ENCODE assay signal across 21 mouse cellular contexts in genomic region chr4:153344999-153345398, GRCm38 (mm10).
DNase-seq lines count a peak whose midpoint lies in the region; TF ChIP-seq lines count a peak whose summit lies in the region.
"Had no signal": no experiment of that assay in that cellular context is flagged by ENCODE, and none has a peak within 500 bp of the region (broad histone marks: within the 10 kb centered on the region; RNA-seq: fewer than 3 reads in every experiment).

No protein-coding gene starts in this region.

- no peaks in the 10 kb centered on the region for H3K4me1 ChIP-seq in cerebellum, adult 2 months (ENCODE audit: control insufficient read depth, insufficient read depth, low read length)
- no peaks in the 10 kb centered on the region for H3K4me1 ChIP-seq in liver, adult 2 months (ENCODE audit: control insufficient read depth, insufficient read depth, low read length)
- peaks cover 58% of the 10 kb centered on the region for H3K4me1 ChIP-seq in E14TG2a.4 (replicated peaks; ENCODE audit: low read depth, low read length)
- H3K4me1 ChIP-seq: embryonic facial prominence, embryonic 15.5 days; heart, embryonic 13.5 days had no signal

- no peak overlapping the region for H3K27ac ChIP-seq in cerebellum, adult 2 months (ENCODE audit: insufficient read depth, low read length)
- no peak overlapping the region for H3K27ac ChIP-seq in liver, adult 2 months (replicated peaks; ENCODE audit: insufficient read depth, low read depth, low read length)
- H3K27ac ChIP-seq: embryonic facial prominence, embryonic 15.5 days; forebrain, embryonic 15.5 days; heart, embryonic 13.5 days; hindbrain, embryonic 13.5 days; limb, embryonic 12.5 days; macrophage had no signal

- DNase-seq in cerebellum, adult 2 months: no peak
- DNase-seq in cerebellum, postnatal 36 days: no peak
- DNase-seq in liver, adult 2 months (ENCODE audit: extremely low read depth, low read depth, low spot score): no peak
- DNase-seq in liver: no peak
- no peak for DNase-seq in brain, embryonic 14.5 days (ENCODE audit: low read depth)
- no peak for DNase-seq in gastrocnemius, postnatal 10 days
- DNase-seq: adrenal gland, postnatal 10 days; cerebellum, adult 8-10 months; gastrocnemius, postnatal 25 days; heart, adult 18-20 months; kidney, adult 8-10 months; kidney, postnatal 25 days; thymus, postnatal 25 days had no signal

- no peak overlapping the region for H3K9ac ChIP-seq in liver, adult 2 months (ENCODE audit: low read depth, low read length)
- H3K9ac ChIP-seq: embryonic facial prominence, embryonic 15.5 days; forebrain, embryonic 15.5 days; heart, embryonic 13.5 days; hindbrain, embryonic 13.5 days; limb, embryonic 12.5 days had no signal

- no peaks in the 10 kb centered on the region for H3K9me3 ChIP-seq in E14TG2a.4 (ENCODE audit: low read length)
- H3K9me3 ChIP-seq: embryonic facial prominence, embryonic 15.5 days; forebrain, embryonic 15.5 days; heart, embryonic 13.5 days; hindbrain, embryonic 13.5 days had no signal

- H3K36me3 ChIP-seq in liver, adult 2 months (ENCODE audit: control insufficient read depth, insufficient read depth, low read length): no peaks in the 10 kb centered on the region
- no peaks in the 10 kb centered on the region for H3K36me3 ChIP-seq in E14TG2a.4 (ENCODE audit: insufficient read depth, low read length)
- H3K36me3 ChIP-seq: embryonic facial prominence, embryonic 15.5 days; forebrain, embryonic 15.5 days; heart, embryonic 13.5 days; hindbrain, embryonic 13.5 days; limb, embryonic 12.5 days had no signal

- no peak overlapping the region for H3K4me3 ChIP-seq in cerebellum, adult 2 months (replicated peaks; ENCODE audit: insufficient read depth, low read depth, low read length)
- H3K4me3 ChIP-seq in liver, adult 2 months (ENCODE audit: insufficient read depth, low read depth, low read length): no peak overlapping the region
- no peak overlapping the region for H3K4me3 ChIP-seq in E14TG2a.4 (replicated peaks; ENCODE audit: low read length)
- H3K4me3 ChIP-seq: embryonic facial prominence, embryonic 15.5 days; forebrain, embryonic 15.5 days; heart, embryonic 13.5 days; hindbrain, embryonic 13.5 days; limb, embryonic 12.5 days had no signal

- 96% methylated on average over 3 of the region's 3 CpGs for WGBS in cerebellum, adult 2 months
- WGBS in liver, adult 2 months: 93% methylated on average over 3 of the region's 3 CpGs

- peak; percentile 15; the same call in 1 of the 2 replicates for TF ChIP-seq CTCF in cerebellum, adult 2 months (IDR thresholded peaks at IDR 0.05; ENCODE audit: borderline replicate concordance, insufficient read depth, low read depth, low read length)
- peak; percentile 22; the same call in 1 of the 2 replicates for TF ChIP-seq CTCF in liver, adult 2 months (IDR thresholded peaks at IDR 0.05; ENCODE audit: low read depth, low read length)
- TF ChIP-seq CTCF in E14TG2a.4 (conservative IDR thresholded peaks at IDR 0.05; ENCODE audit: low read length): peak; percentile 31
- TF ChIP-seq CTCF in brain, embryonic 14.5 days (IDR thresholded peaks at IDR 0.05; ENCODE audit: borderline replicate concordance, extremely low read depth, insufficient read depth, insufficient read length): peak; percentile 27; the same call in 1 of the 2 replicates

- no peaks in the 10 kb centered on the region; the same call in 1 of the 2 replicates for H3K27me3 ChIP-seq in cerebellum, adult 2 months (ENCODE audit: control insufficient read depth, insufficient read depth, low read length)
- no peaks in the 10 kb centered on the region; the same call in 1 of the 2 replicates for H3K27me3 ChIP-seq in liver, adult 2 months (ENCODE audit: control insufficient read depth, insufficient read depth, low read length)
- no peaks in the 10 kb centered on the region for H3K27me3 ChIP-seq in E14TG2a.4 (ENCODE audit: insufficient read depth, low read length)
- H3K27me3 ChIP-seq: embryonic facial prominence, embryonic 15.5 days; forebrain, embryonic 15.5 days; heart, embryonic 13.5 days; hindbrain, embryonic 13.5 days; limb, embryonic 12.5 days; Patski had no signal

- no peak for TF ChIP-seq POLR2A in cerebellum, adult 2 months (IDR thresholded peaks at IDR 0.05; ENCODE audit: borderline replicate concordance, insufficient read depth, low read length)
- no peak for TF ChIP-seq POLR2A in liver, adult 2 months (IDR thresholded peaks at IDR 0.05; ENCODE audit: extremely low read depth, insufficient read depth, low read length)
- TF ChIP-seq POLR2A in brain, embryonic 14.5 days (IDR thresholded peaks at IDR 0.05; ENCODE audit: borderline replicate concordance, extremely low read depth, insufficient read depth, insufficient read length, poor library complexity, severe bottlenecking): no peak

- no peaks in the 10 kb centered on the region for H3K79me2 ChIP-seq in liver, adult 2 months (ENCODE audit: control insufficient read depth, insufficient read depth, low read length)
